Mouse (Mus musculus) urinary bladder, postnatal 25 days (tissue): ENCODE data around the gene Il15.

Source experiments
- DNase-seq: peaks from one replicate; pipeline ENCODE4 v3.0.0; 2022; ENCODE audit warnings: low spot score

Il15 gene

DNA sequence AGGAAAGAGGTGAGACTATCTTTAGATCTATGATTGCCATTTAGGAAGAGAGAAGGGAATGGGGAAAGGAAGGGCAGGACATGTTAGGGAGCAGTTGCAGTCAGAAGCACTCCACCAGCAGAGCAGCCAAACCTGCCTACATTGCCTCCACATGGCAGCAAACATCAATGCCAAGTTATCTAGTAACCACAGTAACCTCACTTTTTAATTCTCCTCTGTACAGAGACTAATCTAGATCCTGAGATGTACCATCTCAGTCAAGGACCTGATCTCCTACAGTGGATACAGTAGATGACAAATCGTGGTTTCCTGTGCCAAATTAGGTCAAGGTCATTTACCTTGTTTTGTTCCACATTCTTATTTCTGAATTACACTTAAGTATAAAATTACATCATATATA is 42.0 kb downstream of the Il15 start:
- no peak for DNase-seq

DNA sequence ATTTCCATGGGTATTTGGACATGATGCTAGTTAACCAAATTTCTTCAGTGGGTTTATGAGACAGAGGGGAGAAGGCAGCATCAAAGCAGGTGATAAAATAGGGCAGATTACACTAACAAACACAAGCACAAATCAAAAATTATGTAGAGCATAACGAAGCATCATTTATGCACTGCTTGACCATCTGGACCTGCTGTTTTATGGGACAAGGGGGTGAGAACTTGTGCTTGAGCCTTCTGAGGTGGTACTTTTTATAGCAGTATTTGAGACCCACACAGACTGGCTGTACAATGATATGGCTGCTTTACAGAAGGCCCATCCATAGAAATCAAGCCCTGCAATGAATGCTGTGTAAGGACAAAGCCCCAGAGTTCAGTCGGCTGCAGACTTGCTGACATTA is 46.9 kb downstream of the Il15 start:
- no peak for DNase-seq

DNA sequence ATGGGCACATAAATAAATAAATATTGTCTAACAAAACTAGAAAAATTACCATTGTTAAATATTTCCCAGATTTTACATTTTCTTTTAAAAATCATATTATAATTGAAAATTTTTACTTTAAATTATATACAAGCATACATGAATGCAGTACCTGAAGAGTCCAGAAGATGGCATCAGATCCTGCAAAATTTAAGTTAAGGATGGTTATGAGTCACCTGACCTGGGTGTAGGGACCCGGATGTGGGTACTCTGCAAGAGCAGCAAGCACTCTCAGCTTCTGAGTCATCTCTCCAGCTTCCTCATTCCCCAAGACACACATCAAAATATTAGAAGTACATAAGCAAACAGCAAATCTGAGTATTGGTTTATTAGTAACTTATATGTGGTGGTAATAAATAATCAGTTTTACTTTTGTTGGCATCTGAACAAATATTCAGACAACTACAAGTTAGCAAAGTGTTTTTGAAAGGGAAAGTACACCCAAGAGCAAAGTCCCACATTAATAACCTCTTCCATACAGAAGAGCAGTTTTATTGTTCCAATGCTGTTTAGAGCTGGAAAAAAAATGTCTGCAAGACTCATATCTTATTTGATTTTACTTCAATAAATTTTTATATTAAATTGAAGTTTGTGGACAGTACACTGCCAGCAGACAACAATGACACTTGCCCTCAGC is 51.6 kb downstream of the Il15 start:
- no peak for DNase-seq

DNA sequence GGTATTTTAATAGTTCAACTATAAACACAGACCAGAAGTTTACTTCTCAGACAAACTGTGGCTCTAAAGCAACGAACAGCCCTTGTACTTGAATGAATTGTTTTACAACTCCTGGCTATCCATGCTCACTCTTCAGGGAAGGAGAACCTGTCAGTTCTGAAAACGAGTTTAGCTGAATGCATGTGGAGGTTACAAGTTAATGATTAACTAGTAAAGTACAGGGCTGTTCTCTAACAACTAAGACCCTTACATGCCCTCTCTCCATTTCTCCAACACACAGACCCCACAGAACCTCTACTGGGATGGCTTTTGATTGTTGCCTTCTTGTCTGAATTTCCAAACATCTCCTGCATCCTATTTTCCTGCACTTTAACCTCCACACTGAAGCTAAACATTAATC is 53.7 kb downstream of the Il15 start:
- DNase-seq, result no peak

DNA sequence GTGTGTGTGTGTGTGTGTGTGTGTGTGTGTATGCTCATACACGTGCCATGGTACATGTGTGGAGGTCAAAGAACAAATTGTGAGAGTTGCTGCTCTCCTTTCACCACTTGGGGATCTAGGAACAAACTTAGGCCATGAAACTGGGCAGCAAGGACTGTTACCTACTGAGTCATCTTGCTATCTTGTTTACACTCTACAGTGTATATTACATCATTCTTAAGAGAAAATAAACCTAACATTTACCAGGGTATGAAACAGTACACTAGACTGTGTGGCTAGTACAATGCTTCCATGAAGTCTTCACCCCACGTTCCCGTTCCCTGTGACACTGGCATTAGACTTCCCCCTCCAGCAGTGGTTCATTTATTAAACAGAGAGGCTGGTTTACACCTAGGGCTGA is 56.5 kb downstream of the Il15 start:
- DNase-seq, result no peak

DNA sequence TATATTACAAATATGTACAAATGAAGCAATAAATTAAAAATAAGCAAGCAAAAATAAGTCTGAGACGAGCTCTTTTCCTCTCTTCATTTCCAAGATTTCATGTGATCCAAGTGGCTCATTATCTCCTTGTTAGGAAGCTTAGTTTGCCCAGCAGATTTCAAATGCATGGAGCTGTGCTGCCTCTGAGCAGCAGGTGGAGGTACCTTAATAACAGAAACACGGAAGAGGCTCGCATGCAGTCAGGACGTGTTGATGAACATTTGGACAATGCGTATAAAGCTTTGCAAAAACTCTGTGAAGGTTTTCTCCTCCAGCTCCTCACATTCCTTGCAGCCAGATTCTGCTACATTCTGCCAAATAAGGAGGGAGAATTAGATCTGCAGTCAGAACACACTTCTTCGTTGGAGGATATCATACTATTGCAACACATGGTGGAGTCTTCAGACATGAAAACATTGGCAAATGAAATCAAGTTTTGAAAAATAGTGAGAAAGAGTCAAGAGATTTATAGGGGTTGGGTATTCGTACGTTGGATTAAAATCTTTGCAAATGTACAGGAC is 71.3 kb downstream of the Il15 start:
- no peak for DNase-seq

DNA sequence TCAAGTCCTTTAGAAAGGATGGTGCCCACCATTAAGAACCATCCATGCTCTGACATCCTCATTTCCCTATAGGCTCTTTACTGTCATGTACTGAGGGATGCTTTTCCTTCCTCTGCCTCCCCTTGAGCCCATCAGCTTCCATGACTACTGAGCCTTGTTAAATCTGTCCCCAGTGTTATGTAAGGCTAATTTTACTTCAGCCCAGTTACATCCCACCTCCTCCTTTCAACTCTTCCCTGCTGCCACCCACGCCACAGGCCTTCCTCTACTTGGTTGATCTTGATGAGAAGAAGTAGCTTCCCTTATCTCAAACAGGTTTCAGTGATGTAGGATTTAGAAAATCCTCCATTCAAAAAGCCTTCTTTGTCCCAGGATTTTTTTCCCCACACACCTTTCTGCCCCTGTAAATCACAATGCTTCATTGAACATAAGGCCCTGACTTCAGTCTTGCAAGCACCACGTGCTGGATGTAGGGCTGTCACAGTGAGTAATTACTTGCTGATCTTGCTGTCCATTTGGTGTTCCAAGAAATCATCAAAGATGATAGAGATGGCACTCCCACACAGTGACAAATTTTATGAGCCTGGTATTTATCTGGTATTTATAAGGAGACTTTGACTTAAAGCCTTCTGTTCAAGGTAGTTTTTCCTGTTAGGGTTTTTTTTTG is 74.9 kb downstream of the Il15 start:
- no peak for DNase-seq

DNA sequence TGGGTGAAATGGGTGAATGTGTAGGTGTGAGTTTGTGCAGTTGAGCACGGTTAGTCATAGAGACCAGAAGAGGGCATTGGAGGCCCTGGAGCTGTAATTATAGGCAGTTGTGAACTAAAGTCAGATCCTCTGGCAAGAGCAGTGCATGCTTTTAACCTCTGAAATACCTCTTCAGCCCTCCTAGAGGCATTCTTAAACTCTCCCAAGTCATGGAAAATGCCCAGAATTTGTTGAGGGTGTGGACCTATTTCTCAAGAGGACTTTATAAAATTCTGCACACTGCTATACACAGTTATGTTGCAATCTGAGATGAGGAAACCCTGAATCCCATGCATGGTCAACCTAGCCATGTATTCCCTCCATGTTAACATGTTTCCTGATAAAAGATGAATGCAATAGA is 77.0 kb downstream of the Il15 start:
- DNase-seq, result no peak

DNA sequence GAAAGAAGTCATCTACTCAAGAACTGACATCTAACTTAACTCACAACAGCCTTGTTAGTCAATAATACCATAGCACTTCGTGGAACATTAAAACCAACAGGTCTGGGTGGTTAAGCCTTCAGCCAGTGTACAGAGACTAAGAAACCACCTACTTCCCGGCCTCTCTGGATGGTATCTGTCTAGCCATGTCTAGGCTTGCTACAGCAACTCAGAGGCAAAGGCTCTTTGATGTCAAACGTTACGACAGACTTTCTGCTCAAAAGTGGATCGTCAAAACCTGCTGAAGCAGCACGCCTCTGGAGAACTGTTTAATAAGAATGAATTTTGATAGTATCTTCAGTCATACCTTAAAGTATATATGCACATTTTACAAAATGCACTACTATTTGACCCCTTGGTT is 77.4 kb downstream of the Il15 start:
- DNase-seq, result no peak

DNA sequence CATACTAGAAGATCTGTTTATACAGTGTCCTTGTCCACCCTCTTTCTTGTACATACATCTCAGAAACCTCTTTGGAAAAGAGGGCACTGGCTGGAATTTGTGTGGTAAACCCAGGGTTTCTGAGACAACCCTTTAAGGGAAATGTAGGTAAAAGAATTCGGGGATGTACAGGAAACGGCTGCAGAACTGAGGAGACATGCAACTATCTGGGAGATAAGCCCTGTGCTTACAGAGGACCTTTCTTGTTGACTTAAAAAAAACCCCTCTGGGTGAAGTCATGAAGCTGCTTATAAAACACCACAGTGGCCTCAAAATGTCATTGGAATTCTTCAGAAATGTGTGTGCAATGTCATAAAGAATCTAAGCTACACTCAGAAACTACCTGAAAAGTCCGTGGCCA is 85.6 kb downstream of the Il15 start:
- no peak for DNase-seq

DNA sequence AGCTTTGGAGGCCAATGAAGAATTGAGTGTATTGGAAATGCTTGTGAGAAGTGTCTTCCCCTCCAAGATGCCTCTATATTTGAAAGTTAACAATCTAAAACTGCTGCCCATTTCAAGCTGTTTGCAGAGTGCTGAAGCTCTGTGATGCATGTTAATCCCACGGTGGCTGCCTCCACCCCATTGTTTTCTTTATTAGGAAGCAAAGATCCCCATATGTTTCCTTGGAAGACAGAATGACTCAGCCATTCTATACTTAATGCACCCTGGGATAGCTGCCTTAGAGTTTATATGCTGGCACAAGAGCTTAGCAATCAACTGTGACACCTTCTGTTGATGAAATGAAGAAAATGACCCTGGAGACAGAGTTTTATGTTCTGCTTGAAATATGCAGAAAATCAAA is 96.6 kb downstream of the Il15 start:
- DNase-seq, result no peak

DNA sequence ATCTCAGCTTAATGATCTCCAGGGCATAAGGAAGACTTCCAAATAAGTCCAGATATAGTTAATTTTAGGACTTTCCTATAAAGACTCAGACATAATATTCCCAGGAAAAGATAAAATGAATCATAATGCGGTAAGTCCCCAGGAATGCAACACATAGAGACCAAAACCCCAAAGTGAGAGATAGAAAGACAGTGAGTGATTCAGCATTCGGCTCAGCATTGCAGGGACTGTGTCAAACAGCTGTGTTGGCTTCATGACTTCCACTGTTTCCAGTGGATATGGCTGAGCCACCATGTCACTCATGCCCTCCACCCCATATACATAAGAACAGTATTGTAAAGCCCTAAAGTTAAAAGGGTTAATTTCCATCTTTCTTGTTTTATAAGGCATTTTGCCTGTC is 106.8 kb downstream of the Il15 start:
- DNase-seq, result no peak

DNA sequence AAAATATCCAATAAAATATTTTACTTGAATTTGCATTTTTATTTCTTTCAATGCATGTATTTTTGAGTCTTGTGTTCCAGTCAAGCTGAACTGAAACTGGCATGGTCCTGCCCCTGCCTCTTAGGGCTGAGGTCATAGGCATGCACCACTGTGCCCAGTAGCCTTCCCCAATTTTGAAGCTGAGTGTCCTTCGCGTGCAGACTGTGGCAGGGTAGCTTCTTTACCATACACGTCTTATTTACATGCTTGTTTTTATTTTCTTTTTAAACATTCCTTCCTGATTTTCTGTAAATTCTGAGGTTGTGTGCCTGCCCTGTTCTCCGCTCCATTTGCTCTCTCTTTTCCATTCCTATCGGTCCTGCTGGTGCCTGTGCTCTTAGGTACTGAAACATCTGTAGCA is 111.4 kb downstream of the Il15 start:
- DNase-seq, result no peak

DNA sequence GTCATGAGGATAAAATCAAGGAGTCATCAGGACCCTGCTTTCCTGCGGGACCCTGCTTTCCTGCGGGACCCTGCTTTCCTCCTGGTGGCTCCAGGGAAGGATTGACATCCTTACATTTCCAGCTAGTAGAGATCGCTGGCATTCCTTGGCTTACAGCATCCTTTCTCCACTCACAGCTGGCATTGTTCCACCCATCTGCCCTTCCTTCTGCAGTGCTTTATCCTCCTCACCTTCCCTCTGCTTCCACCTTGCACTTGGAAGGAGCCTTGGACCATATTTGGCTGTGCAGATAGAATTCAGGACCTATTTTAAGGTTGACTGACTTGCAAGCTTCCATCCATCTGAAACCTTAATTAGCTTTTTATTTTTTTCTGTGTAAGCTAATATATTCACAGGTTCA is 117.2 kb downstream of the Il15 start:
- DNase-seq, result no peak

DNA sequence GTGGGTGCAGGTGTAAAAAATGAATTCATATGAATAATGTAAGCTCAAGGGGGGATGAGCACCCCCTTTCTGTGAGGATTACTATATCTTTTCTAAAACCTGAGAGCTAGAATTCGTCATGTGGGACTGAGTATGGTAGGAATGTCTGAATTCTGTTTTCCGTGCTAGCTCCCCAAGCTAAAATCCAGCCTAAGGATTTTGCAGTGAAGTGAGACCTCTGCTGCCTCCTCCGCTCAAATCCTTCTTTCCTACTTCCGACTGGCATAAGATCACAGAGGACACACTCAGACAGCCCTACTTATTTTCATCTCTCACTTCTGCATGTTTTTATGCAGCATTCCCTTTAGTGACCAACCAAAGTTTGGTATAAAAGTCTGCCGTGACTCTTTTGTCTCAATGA is 121.0 kb downstream of the Il15 start:
- no peak for DNase-seq
